Comparison of ENCODE assay signal across 7 mouse cellular contexts in the genomic region with DNA sequence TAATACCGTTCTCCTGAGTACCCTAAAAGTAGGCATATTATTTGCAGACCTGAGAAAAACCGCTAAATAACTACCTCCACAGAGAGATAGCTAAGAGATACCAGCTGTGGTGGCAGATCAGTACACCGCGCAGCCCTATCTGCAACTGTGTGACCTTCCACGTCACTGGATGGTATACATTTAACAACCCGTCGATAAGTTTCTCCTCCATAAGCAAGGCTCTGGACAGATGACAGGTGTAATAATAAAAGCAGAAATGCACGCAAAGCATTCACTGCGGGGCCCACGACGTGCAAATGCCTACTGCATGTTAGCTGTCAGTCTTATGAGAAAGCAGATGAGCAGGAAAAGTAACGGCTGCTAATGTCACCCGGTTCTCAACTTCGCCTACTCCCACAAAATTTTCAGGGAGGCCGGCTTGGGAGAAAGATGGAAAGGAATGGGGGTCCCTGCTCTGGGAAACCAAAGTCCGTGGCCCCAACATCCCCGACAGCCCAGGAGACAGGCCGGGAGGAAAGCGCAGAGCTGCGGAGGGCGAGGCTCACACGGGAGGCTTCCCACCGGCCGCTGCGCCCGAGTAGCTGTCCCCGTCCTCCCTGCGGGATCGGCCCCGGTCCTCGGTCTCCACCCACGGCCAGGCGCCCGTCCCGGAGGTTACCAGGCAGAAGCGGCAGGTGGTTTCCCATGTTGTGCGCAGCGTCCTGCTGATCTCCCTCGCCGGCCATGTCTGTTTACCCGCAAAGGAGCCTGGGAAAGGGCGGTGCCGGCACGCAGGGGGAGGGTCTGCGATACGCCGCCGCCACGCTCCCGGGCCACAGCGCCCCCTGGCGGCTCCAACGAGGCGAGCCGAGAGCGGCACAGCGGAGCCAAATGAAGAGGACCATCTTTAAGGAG. TPM values are rescaled to one million over a fixed set of nuclear protein-coding genes. Genes with fewer than 3 reads are reported as not detected.
DNase-seq lines count a peak whose midpoint lies in the region; ATAC-seq lines count a peak whose summit lies in the region.

A gene (minus strand): TSS at position 745 of the 894 bp plus-strand sequence.

- H3K36me3 ChIP-seq in intestine, embryonic 16.5 days (ENCODE audit: control insufficient read depth, insufficient read depth, low read length): peaks cover 4% of the 10 kb centered on the region; the same call in 1 of the 2 replicates
- peaks cover 3% of the 10 kb centered on the region; the same call in 1 of the 2 replicates for H3K36me3 ChIP-seq in midbrain, embryonic 11.5 days (ENCODE audit: control insufficient read depth, insufficient read depth, low read length)

- no peaks in the 10 kb centered on the region for H3K9me3 ChIP-seq in intestine, embryonic 16.5 days (ENCODE audit: control insufficient read depth, low read length)
- no peaks in the 10 kb centered on the region for H3K9me3 ChIP-seq in midbrain, embryonic 11.5 days (ENCODE audit: control insufficient read depth, low read length)

- ATAC-seq in intestine, embryonic 16.5 days: peak; percentile 98
- ATAC-seq in midbrain, embryonic 11.5 days (ENCODE audit: low FRiP score): peak; percentile 97

- H3K27ac ChIP-seq in intestine, embryonic 16.5 days (ENCODE audit: low read length): no peak within 1 kb of the TSS
- no peak within 1 kb of the TSS for H3K27ac ChIP-seq in midbrain, embryonic 11.5 days (ENCODE audit: low read depth, low read length)

- H3K4me3 ChIP-seq in intestine, embryonic 16.5 days (ENCODE audit: low read length): peak within 1 kb of the TSS; percentile 92
- H3K4me3 ChIP-seq in midbrain, embryonic 11.5 days (ENCODE audit: low read depth, low read length): peak within 1 kb of the TSS; percentile 79

- DNase-seq in adrenal gland, adult 2 months: peak; percentile 94
- DNase-seq in embryo, embryonic 11.5 days (ENCODE audit: low read depth, low spot score): peak; percentile 81
- DNase-seq in gastrocnemius, postnatal 4 days (ENCODE audit: low spot score in 2 of 2): peak; percentile 88 to 91
- DNase-seq in left cerebral cortex, postnatal 36 days (ENCODE audit: low spot score in 2 of 2): peak; percentile 91
- peak; percentile 99 for DNase-seq in midbrain, embryonic 11.5 days (ENCODE audit: low spot score, missing footprints)
- peak; percentile 77 for DNase-seq in skeletal muscle tissue, adult 2 months (ENCODE audit: low read depth, low spot score)

- no peaks in the 10 kb centered on the region for H3K27me3 ChIP-seq in intestine, embryonic 16.5 days (replicated peaks; ENCODE audit: control insufficient read depth, insufficient read depth, low read length)
- H3K27me3 ChIP-seq in midbrain, embryonic 11.5 days (ENCODE audit: control insufficient read depth, insufficient read depth, low read length): no peaks in the 10 kb centered on the region

- WGBS in intestine, embryonic 16.5 days: 2% methylated on average over 53 of the region's 57 CpGs
- WGBS in midbrain, embryonic 11.5 days: 3% methylated on average over 57 of the region's 57 CpGs

- intact Hi-C loops in left cerebral cortex, postnatal 36 days (cut with DNase I): loop anchor here (5.0 kb wide), 1 partner anchor 1263 kb away; no protein-coding TSS in a partner anchor

- H3K4me2 ChIP-seq in intestine, embryonic 16.5 days (ENCODE audit: low read depth, low read length): peak within 1 kb of the TSS; percentile 82
- peak within 1 kb of the TSS; percentile 86 for H3K4me2 ChIP-seq in midbrain, embryonic 11.5 days

- peaks cover 8% of the 10 kb centered on the region for H3K4me1 ChIP-seq in intestine, embryonic 16.5 days (ENCODE audit: control insufficient read depth, insufficient read depth, low read length)
- peaks cover 7% of the 10 kb centered on the region for H3K4me1 ChIP-seq in midbrain, embryonic 11.5 days (ENCODE audit: control insufficient read depth, insufficient read depth, low read length)

- H3K9ac ChIP-seq in intestine, embryonic 16.5 days (ENCODE audit: low read depth, low read length): peak within 1 kb of the TSS; percentile 79
- peak within 1 kb of the TSS; percentile 75 for H3K9ac ChIP-seq in midbrain, embryonic 11.5 days (ENCODE audit: low read length)

RNA-seq across cellular contexts. Expression of the gene that starts here (rescaled TPM):
- 10 to 100 TPM; 60.4 to 69.3 TPM for total RNA-seq in adrenal gland, adult 2 months (2021)
- polyA plus RNA-seq in adrenal gland, adult 2 months (2012; rRNA removed): 5.6 and 10.7 TPM in 2 replicates
- total RNA-seq in gastrocnemius, postnatal 4 days (2021): 10 to 100 TPM; 36.7 to 40.1 TPM
- 36.2 and 39.7 TPM in 2 replicates for polyA plus RNA-seq in intestine, embryonic 16.5 days (2015; fragmentation: Nextera tagmentation; extraction: Ambion mirVana)
- 100 to 1,000 TPM in 1 of 2 experiments, 10 to 100 TPM in 1; 91.2 to 101 TPM for total RNA-seq in left cerebral cortex, postnatal 36 days (2021)
- polyA plus RNA-seq in midbrain, embryonic 11.5 days (2014; fragmentation: Nextera tagmentation; extraction: Ambion mirVana): 58.1 and 61.0 TPM in 2 replicates
